Mouse (Mus musculus) spleen, adult 2 months (tissue): ENCODE data around the gene Med25. TPM values are rescaled to one million over a fixed set of nuclear protein-coding genes. Genes with fewer than 3 reads are reported as not detected.

Experiments used
- DNase-seq, 2 experiments: peaks; one replicate each; pipeline versions ENCODE4 v3.0.0 to v3.0.0-alpha.2; 2012 to 2021; ENCODE audit warnings: low spot score in 2 of 2, low read depth in 1 of 2
- H3K27ac ChIP-seq: fragments of 200-500 bp; 2 replicates; pipeline ENCODE4 v1.5.1; 2012; ENCODE audit warnings: low read length, inconsistent platforms; ENCODE audit not compliant: insufficient read depth
- H3K27me3 ChIP-seq: fragments of 200-500 bp; 2 replicates; pipeline ENCODE4 v1.6.1; 2012; ENCODE audit warnings: mild to moderate bottlenecking, moderate library complexity, low read length, inconsistent platforms; ENCODE audit not compliant: control insufficient read depth, insufficient read depth
- H3K36me3 ChIP-seq: fragments of 200-500 bp; 2 replicates; pipeline ENCODE4 v1.6.1; 2012; ENCODE audit warnings: mild to moderate bottlenecking, low read length, inconsistent platforms; ENCODE audit not compliant: control insufficient read depth, insufficient read depth
- H3K4me1 ChIP-seq: fragments of 200-500 bp; 2 replicates; pipeline ENCODE4 v1.6.1; 2011; ENCODE audit warnings: inconsistent platforms; ENCODE audit not compliant: control insufficient read depth, insufficient read depth, insufficient read length
- H3K4me3 ChIP-seq: fragments of 200-500 bp; 2 replicates; pipeline ENCODE4 v1.5.1; 2011; ENCODE audit warnings: mild to moderate bottlenecking, inconsistent platforms; ENCODE audit not compliant: insufficient read depth, insufficient read length; ENCODE audit errors: extremely low read depth
- CTCF ChIP-seq: fragments of 200-500 bp; IDR thresholded peaks from 2 replicates; pipeline ENCODE4 v1.5.1; 2011; ENCODE audit warnings: mild to moderate bottlenecking, inconsistent platforms; ENCODE audit not compliant: insufficient read depth, insufficient read length, insufficient replicate concordance; ENCODE audit errors: extremely low read depth
- POLR2A ChIP-seq: fragments of 200-500 bp; IDR thresholded peaks from 2 replicates; pipeline ENCODE4 v1.6.1; 2011; ENCODE audit warnings: low read depth, low read length, inconsistent platforms
- WGBS: fragments of 180-500 bp; shearing (Covaris S2); methylation state at CpG from one replicate; pipeline ENCODE4 v1.1.7; 2018; 5-methylcytosine and 5-hydroxymethylcytosine counted together
- polyA plus RNA-seq: library from polyadenylated mRNA; depleted of rRNA; stranded (reverse); fragments of >200 nt; gene quantifications from 2 replicates; pipeline ENCODE4 v1.2.3, GENCODE M21; 2012

The Med25 gene
- polyA plus RNA-seq, 1 experiment: 113 TPM

DNA sequence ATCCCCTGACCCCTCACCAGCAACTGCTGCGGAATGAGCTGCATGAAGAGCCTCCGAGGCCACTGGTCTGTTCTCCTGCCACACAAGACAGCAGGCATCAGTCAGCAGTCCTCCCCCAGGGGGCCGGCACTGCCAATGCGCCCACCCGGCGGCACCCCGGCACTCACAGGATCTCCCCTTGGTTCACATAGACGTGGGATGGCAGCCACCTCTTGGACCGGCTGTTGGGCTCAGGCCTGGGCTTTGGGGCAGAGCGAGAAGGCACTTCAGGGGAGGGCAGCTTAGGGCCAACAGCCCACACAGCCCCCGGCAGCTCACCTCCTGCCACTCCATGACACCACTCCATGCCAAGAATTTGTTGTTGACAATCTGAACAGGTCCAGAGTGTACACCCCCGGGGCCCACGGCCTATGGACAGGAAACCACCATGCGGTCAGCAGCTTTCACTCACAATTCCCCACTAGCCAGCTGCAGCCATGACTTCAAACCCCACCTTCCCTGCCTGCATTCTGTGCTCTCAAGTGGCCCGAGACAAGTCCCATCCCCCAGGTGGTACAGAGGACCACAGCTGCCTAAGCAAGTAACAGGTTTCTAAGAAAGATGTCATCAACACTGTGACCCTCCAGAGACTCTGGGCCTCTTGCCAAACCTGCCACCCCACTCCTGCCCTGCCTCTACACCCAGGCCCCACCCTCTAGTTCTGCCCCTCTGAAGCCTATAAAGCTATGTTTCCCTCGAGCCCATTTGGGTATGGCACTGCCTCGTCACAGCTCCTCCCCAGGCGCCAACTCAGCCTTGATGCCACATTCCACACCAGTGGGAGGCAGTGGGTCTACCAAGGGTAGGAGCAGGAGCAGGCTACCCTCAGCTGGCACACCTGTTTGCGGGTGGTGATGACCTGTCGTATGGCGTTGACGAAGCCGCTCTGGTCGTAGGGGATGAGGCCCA, 27.6 kb downstream of the Med25 start:
- H3K36me3 ChIP-seq: peaks cover 23% of the 10 kb centered on the region
- H3K27ac ChIP-seq: no peak overlapping the region
- no peaks in the 10 kb centered on the region; the same call in 1 of the 2 replicates for H3K27me3 ChIP-seq
- WGBS: 81% methylated on average over 24 of the region's 24 CpGs
- TF ChIP-seq POLR2A: no peak
- TF ChIP-seq CTCF: no peak
- DNase-seq: no peak
- peaks cover 13% of the 10 kb centered on the region; the same call in 1 of the 2 replicates for H3K4me1 ChIP-seq
- no peak overlapping the region for H3K4me3 ChIP-seq

DNA sequence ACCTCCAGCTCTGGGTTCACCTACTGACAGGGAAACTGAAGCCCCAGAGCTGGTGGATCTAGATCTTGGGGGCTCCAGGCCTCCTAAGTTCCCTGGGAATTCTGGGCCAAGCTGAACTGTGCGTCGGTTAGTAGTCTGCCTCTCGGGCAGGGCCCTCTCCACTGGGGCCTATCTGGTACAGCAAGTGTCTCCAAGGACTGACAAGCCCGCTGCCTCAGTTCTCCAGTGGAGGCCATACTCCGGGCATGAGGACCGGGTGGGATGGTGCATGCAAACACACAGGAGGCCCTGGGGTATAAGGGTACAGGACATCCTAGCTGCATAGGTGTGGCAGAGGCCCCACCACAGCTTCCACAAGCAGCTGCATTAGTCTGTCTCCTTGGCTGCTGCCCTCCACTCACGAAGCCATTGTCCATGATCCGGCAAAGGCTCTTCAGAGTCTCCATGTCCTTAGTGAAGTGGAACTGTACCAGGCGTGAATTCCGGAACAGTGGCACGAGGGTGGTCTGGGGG, 28.5 kb downstream of the Med25 start:
- H3K27me3 ChIP-seq: no peaks in the 10 kb centered on the region; the same call in 1 of the 2 replicates
- H3K4me3 ChIP-seq: no peak overlapping the region
- TF ChIP-seq POLR2A (no peak), CTCF (no peak)
- WGBS: 92% methylated on average over 11 of the region's 11 CpGs
- no peak overlapping the region for H3K27ac ChIP-seq
- DNase-seq: no peak
- peaks cover 13% of the 10 kb centered on the region; the same call in 1 of the 2 replicates for H3K4me1 ChIP-seq
- peaks cover 23% of the 10 kb centered on the region for H3K36me3 ChIP-seq

DNA sequence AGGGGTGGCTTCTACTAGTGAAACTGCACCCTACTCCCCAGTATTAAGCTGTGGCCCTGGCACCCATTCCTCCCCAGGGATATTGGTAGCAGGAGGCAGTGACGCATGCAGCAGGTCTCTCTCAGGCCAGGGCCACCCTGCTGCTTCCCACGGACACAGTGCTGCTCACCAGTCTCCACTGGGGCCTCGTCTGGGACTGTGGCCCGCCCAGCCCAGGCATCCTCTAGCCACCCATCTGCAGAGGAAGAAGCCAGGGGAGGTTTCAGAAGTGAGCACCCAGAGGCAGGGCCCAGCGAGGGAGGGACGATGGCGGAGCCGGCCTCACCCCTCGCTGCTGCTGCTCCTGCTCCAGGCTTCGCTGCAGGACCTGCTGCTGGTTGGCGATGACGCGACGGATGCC, 29.3 kb downstream of the Med25 start:
- no peaks in the 10 kb centered on the region for H3K27me3 ChIP-seq
- no peak overlapping the region for H3K4me3 ChIP-seq
- no peak for TF ChIP-seq POLR2A
- TF ChIP-seq CTCF: no peak
- no peak for DNase-seq
- peaks cover 23% of the 10 kb centered on the region for H3K36me3 ChIP-seq
- no peak overlapping the region for H3K27ac ChIP-seq
- peaks cover 9% of the 10 kb centered on the region; the same call in 1 of the 2 replicates for H3K4me1 ChIP-seq
- WGBS: 92% methylated on average over 14 of the region's 14 CpGs

- 96% methylated on average over 8 of the region's 8 CpGs for WGBS
- no peaks in the 10 kb centered on the region for H3K27me3 ChIP-seq
- DNase-seq: no peak
- TF ChIP-seq CTCF (no peak), POLR2A (no peak)
- no peak overlapping the region for H3K4me3 ChIP-seq
- H3K4me1 ChIP-seq: peaks cover 9% of the 10 kb centered on the region; the same call in 1 of the 2 replicates
- no peak overlapping the region for H3K27ac ChIP-seq
- peaks cover 23% of the 10 kb centered on the region for H3K36me3 ChIP-seq
These were observed 30.1 kb downstream of the Med25 start for GRCm38 (mm10) chr7:44862434-44862833.

DNA sequence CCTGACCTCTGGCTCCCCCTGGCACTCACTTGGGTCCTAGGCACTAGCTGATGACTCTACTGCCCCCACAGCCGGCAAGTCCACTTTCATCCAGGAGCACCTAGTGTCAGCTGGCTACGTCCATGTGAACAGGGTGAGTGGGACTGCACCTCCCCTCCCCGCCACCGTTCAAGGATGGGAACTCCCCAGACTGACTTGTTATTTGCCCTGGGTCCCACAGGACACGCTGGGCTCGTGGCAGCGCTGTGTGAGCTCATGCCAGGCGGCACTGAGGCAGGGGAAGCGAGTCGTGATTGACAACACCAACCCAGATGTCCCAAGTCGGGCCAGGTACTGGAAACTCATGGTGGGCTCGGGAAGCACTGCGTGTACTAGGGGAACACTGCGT, 31.1 kb downstream of the Med25 start:
- Histone ChIP-seq H3K27me3 (no peaks in the 10 kb centered on the region), H3K27ac (no peak overlapping the region), H3K36me3 (peaks cover 23% of the 10 kb centered on the region), H3K4me1 (peaks cover 4% of the 10 kb centered on the region; the same call in 1 of the 2 replicates), H3K4me3 (no peak overlapping the region)
- no peak for DNase-seq
- 92% methylated on average over 14 of the region's 14 CpGs for WGBS
- TF ChIP-seq POLR2A: no peak
- TF ChIP-seq CTCF: no peak

DNA sequence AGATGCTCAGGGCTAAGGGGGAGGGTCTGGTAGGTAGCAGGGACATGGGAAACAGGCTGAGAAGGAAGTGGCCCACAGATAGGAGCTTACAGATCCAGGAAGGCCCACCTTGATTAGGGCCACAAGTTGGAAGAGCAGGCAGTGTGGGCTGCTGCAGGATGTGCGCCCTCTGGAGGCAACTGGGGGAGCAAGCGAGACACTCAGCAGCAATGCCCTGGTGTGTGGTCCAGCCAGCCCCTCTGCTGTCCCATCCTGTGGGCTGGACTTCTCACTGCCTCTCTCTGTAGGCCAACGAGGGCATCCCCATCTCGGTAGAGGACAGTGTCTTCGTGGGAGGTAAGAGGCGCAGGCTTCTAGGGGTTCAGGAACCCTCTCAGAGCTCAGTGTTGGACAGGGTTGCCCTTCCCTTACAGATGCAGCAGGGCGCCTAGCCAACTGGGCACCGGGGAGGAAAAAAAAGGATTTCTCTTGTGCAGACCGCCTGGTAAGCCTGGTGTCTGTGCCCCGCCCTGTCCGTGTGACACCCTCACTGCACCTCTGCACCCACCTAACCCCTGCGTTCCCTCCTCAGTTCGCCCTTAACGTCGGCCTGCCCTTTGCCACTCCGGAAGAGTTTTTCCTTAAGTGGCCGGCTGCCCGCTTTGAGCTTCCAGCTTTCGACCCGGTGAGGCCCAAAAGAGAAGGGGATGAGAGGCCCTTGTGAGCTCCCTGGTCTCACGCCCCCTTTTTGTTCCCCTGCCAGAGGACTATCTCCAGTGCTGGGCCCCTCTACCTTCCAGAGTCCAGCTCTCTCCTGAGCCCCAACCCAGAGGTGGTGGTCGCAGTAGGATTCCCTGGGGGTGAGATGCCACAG, 31.7 kb downstream of the Med25 start:
- H3K4me1 ChIP-seq: peaks cover 4% of the 10 kb centered on the region; the same call in 1 of the 2 replicates
- H3K27me3 ChIP-seq: no peaks in the 10 kb centered on the region
- H3K4me3 ChIP-seq: no peak overlapping the region
- TF ChIP-seq CTCF: peak; percentile 93
- no peak for TF ChIP-seq POLR2A
- peaks cover 23% of the 10 kb centered on the region for H3K36me3 ChIP-seq
- 71% methylated on average over 22 of the region's 22 CpGs for WGBS
- peak in 1 of 2 experiments; percentile 66 for DNase-seq
- no peak overlapping the region for H3K27ac ChIP-seq
